Mouse (Mus musculus): ENCODE results near the gene Ppp1r32. TPM values are rescaled to one million over a fixed set of nuclear protein-coding genes. Genes with fewer than 3 reads are reported as not detected.

Gene Ppp1r32
- polyA plus RNA-seq, 1 experiment = 1.3 TPM

- Histone ChIP-seq H3K4me1 (ENCODE audit: control insufficient read depth, insufficient read depth, low read length) (no peaks in the 10 kb centered on the region), H3K27me3 (ENCODE audit: control insufficient read depth, insufficient read depth, low read length) (no peaks in the 10 kb centered on the region), H3K27ac (ENCODE audit: insufficient read depth, low read length) (no peak overlapping the region), H3K4me3 (replicated peaks; ENCODE audit: insufficient read depth, low read depth, low read length) (no peak overlapping the region)
- no peak for TF ChIP-seq POLR2A (IDR thresholded peaks at IDR 0.05; ENCODE audit: borderline replicate concordance, insufficient read depth, low read length)
- TF ChIP-seq CTCF (IDR thresholded peaks at IDR 0.05; ENCODE audit: borderline replicate concordance, insufficient read depth, low read depth, low read length) = no peak
- 93% methylated on average over 15 of the region's 15 CpGs for WGBS
- no peak for DNase-seq
Measured at GRCm38 (mm10) chr19:10444685-10445369, 37.9 kb downstream of the Ppp1r32 start.

GRCm38 (mm10) chr19:10437521-10437920 is 45.2 kb downstream of the Ppp1r32 start:
- H3K27me3 ChIP-seq (ENCODE audit: control insufficient read depth, insufficient read depth, low read length) = no peaks in the 10 kb centered on the region
- WGBS = 85% methylated on average over 1 of the region's 1 CpGs
- no peak overlapping the region for H3K27ac ChIP-seq (ENCODE audit: insufficient read depth, low read length)
- TF ChIP-seq CTCF (IDR thresholded peaks at IDR 0.05; ENCODE audit: borderline replicate concordance, insufficient read depth, low read depth, low read length) = no peak
- no peak for TF ChIP-seq POLR2A (IDR thresholded peaks at IDR 0.05; ENCODE audit: borderline replicate concordance, insufficient read depth, low read length)
- H3K4me1 ChIP-seq (ENCODE audit: control insufficient read depth, insufficient read depth, low read length) = peaks cover 26% of the 10 kb centered on the region
- DNase-seq = no peak
- no peak overlapping the region for H3K4me3 ChIP-seq (replicated peaks; ENCODE audit: insufficient read depth, low read depth, low read length)

GRCm38 (mm10) chr19:10436726-10437125 is 46.0 kb downstream of the Ppp1r32 start:
- WGBS = 61% methylated on average over 1 of the region's 1 CpGs
- peaks cover 33% of the 10 kb centered on the region for H3K4me1 ChIP-seq (ENCODE audit: control insufficient read depth, insufficient read depth, low read length)

GRCm38 (mm10) chr19:10435908-10436307 is 46.8 kb downstream of the Ppp1r32 start:
- H3K4me1 ChIP-seq (ENCODE audit: control insufficient read depth, insufficient read depth, low read length) = peaks cover 41% of the 10 kb centered on the region
- DNase-seq = peak; percentile 85 to 86
- H3K4me3 ChIP-seq (replicated peaks; ENCODE audit: insufficient read depth, low read depth, low read length) = no peak overlapping the region
- WGBS = 12% methylated on average over 3 of the region's 3 CpGs
- no peak overlapping the region for H3K27ac ChIP-seq (ENCODE audit: insufficient read depth, low read length)
- H3K27me3 ChIP-seq (ENCODE audit: control insufficient read depth, insufficient read depth, low read length) = no peaks in the 10 kb centered on the region
- TF ChIP-seq CTCF (IDR thresholded peaks at IDR 0.05; ENCODE audit: borderline replicate concordance, insufficient read depth, low read depth, low read length) = peak; percentile 97
- TF ChIP-seq POLR2A (IDR thresholded peaks at IDR 0.05; ENCODE audit: borderline replicate concordance, insufficient read depth, low read length) = no peak

More at GRCm38 (mm10) chr19:10436726-10437125, 46.0 kb downstream of the Ppp1r32 start:
- TF ChIP-seq POLR2A (IDR thresholded peaks at IDR 0.05; ENCODE audit: borderline replicate concordance, insufficient read depth, low read length) (no peak), CTCF (IDR thresholded peaks at IDR 0.05; ENCODE audit: borderline replicate concordance, insufficient read depth, low read depth, low read length) (no peak)
- Histone ChIP-seq H3K4me3 (replicated peaks; ENCODE audit: insufficient read depth, low read depth, low read length) (no peak overlapping the region), H3K27me3 (ENCODE audit: control insufficient read depth, insufficient read depth, low read length) (no peaks in the 10 kb centered on the region), H3K27ac (ENCODE audit: insufficient read depth, low read length) (no peak overlapping the region)
- peak in 1 of 2 experiments; percentile 15 for DNase-seq

GRCm38 (mm10) chr19:10434927-10435326 is 47.8 kb downstream of the Ppp1r32 start:
- TF ChIP-seq CTCF (IDR thresholded peaks at IDR 0.05; ENCODE audit: borderline replicate concordance, insufficient read depth, low read depth, low read length) (no peak), POLR2A (IDR thresholded peaks at IDR 0.05; ENCODE audit: borderline replicate concordance, insufficient read depth, low read length) (no peak)
- Histone ChIP-seq H3K27ac (ENCODE audit: insufficient read depth, low read length) (no peak overlapping the region), H3K4me1 (ENCODE audit: control insufficient read depth, insufficient read depth, low read length) (peaks cover 41% of the 10 kb centered on the region), H3K27me3 (ENCODE audit: control insufficient read depth, insufficient read depth, low read length) (no peaks in the 10 kb centered on the region), H3K4me3 (replicated peaks; ENCODE audit: insufficient read depth, low read depth, low read length) (no peak overlapping the region)
- WGBS = 65% methylated on average over 6 of the region's 6 CpGs
- DNase-seq = peak in 1 of 2 experiments; percentile 23

GRCm38 (mm10) chr19:10433879-10434540 is 48.7 kb downstream of the Ppp1r32 start:
- H3K27me3 ChIP-seq (ENCODE audit: control insufficient read depth, insufficient read depth, low read length) = no peaks in the 10 kb centered on the region
- WGBS = 25% methylated on average over 9 of the region's 9 CpGs
- no peak overlapping the region for H3K27ac ChIP-seq (ENCODE audit: insufficient read depth, low read length)
- TF ChIP-seq CTCF (IDR thresholded peaks at IDR 0.05; ENCODE audit: borderline replicate concordance, insufficient read depth, low read depth, low read length) = no peak
- TF ChIP-seq POLR2A (IDR thresholded peaks at IDR 0.05; ENCODE audit: borderline replicate concordance, insufficient read depth, low read length) = no peak
- H3K4me3 ChIP-seq (replicated peaks; ENCODE audit: insufficient read depth, low read depth, low read length) = no peak overlapping the region
- DNase-seq = peak; percentile 66 to 72
- peaks cover 51% of the 10 kb centered on the region for H3K4me1 ChIP-seq (ENCODE audit: control insufficient read depth, insufficient read depth, low read length)

GRCm38 (mm10) chr19:10433225-10433624 is 49.5 kb downstream of the Ppp1r32 start:
- DNase-seq = peak in 1 of 2 experiments; percentile 30
- H3K4me1 ChIP-seq (ENCODE audit: control insufficient read depth, insufficient read depth, low read length) = peaks cover 54% of the 10 kb centered on the region
- H3K27me3 ChIP-seq (ENCODE audit: control insufficient read depth, insufficient read depth, low read length) = no peaks in the 10 kb centered on the region
- H3K27ac ChIP-seq (ENCODE audit: insufficient read depth, low read length) = 0 out of 2 replicates have a peak overlapping the region, but pooled peaks have one; percentile 4
- H3K4me3 ChIP-seq (replicated peaks; ENCODE audit: insufficient read depth, low read depth, low read length) = no peak overlapping the region
- WGBS = 26% methylated on average over 7 of the region's 7 CpGs
- TF ChIP-seq CTCF (IDR thresholded peaks at IDR 0.05; ENCODE audit: borderline replicate concordance, insufficient read depth, low read depth, low read length) (no peak), POLR2A (IDR thresholded peaks at IDR 0.05; ENCODE audit: borderline replicate concordance, insufficient read depth, low read length) (no peak)

GRCm38 (mm10) chr19:10431841-10432240 is 50.9 kb downstream of the Ppp1r32 start:
- TF ChIP-seq POLR2A (IDR thresholded peaks at IDR 0.05; ENCODE audit: borderline replicate concordance, insufficient read depth, low read length) = no peak
- no peak for TF ChIP-seq CTCF (IDR thresholded peaks at IDR 0.05; ENCODE audit: borderline replicate concordance, insufficient read depth, low read depth, low read length)
- DNase-seq = peak; percentile 25 to 33
- Histone ChIP-seq H3K27ac (ENCODE audit: insufficient read depth, low read length) (no peak overlapping the region), H3K4me1 (ENCODE audit: control insufficient read depth, insufficient read depth, low read length) (peaks cover 54% of the 10 kb centered on the region), H3K27me3 (ENCODE audit: control insufficient read depth, insufficient read depth, low read length) (no peaks in the 10 kb centered on the region), H3K4me3 (replicated peaks; ENCODE audit: insufficient read depth, low read depth, low read length) (no peak overlapping the region)
- WGBS = 45% methylated on average over 4 of the region's 4 CpGs
